Mouse (Mus musculus) kidney, postnatal 0 days (tissue): ENCODE results near the gene Gm21292. TPM values are rescaled to one million over a fixed set of nuclear protein-coding genes. Genes with fewer than 3 reads are reported as not detected.
"Not testable (repeated sequence)": the region's sequence is repeated elsewhere in the genome, so short reads cannot be mapped to it uniquely, and the experiment has no call there.

ENCODE experiments used
- ATAC-seq: fragments of 200-750 bp; cut with Nextera tagmentation; replicated peaks from 2 replicates; pipeline ENCODE4 v1.8.0; 2017; ENCODE audit warnings: low read depth, moderate number of reproducible peaks, moderate TSS enrichment, moderate library complexity; ENCODE audit not compliant: low FRiP score
- DNase-seq: peaks from one replicate; pipeline ENCODE4 v3.0.0-alpha.2; 2016; ENCODE audit warnings: low spot score
- H3K27ac ChIP-seq: fragments of 300-500 bp; sonication (generic); 2 replicates; pipeline ENCODE4 v1.5.1; 2014; ENCODE audit warnings: mild to moderate bottlenecking
- H3K27me3 ChIP-seq: fragments of 300-500 bp; sonication (generic); 2 replicates; pipeline ENCODE4 v1.6.1; 2014; ENCODE audit warnings: low read length, mixed read lengths; ENCODE audit not compliant: insufficient read depth
- H3K36me3 ChIP-seq: fragments of 300-500 bp; sonication (generic); 2 replicates; pipeline ENCODE4 v1.6.1; 2014; ENCODE audit warnings: low read length, mixed read lengths; ENCODE audit not compliant: insufficient read depth
- H3K4me1 ChIP-seq: fragments of 300-500 bp; sonication (generic); replicated peaks from 2 replicates; pipeline ENCODE4 v1.6.1; 2014; ENCODE audit warnings: antibody characterized with exemption, low read length, mixed read lengths; ENCODE audit not compliant: insufficient read depth
- H3K4me2 ChIP-seq: fragments of 300-500 bp; sonication (generic); 2 replicates; pipeline ENCODE4 v1.6.1; 2014; ENCODE audit warnings: mild to moderate bottlenecking, low read length, moderate library complexity, mixed read lengths
- H3K4me3 ChIP-seq: fragments of 300-500 bp; sonication (generic); replicated peaks from 2 replicates; pipeline ENCODE4 v1.5.1; 2014; ENCODE audit warnings: low read depth, low read length
- H3K9ac ChIP-seq: fragments of 300-500 bp; sonication (generic); 2 replicates; pipeline ENCODE4 v1.6.1; 2014; ENCODE audit warnings: low read depth, low read length
- H3K9me3 ChIP-seq: fragments of 300-500 bp; sonication (generic); replicated peaks from 2 replicates; pipeline ENCODE4 v1.6.1; 2016; ENCODE audit warnings: low read length, inconsistent platforms, mixed read lengths
- WGBS: fragments of 180-500 bp; shearing (Covaris S2); extraction: QIAGEN DNeasy Blood & Tissue Kit; methylation state at CpG from one replicate; pipeline ENCODE4 v1.1.7; 2014; 5-methylcytosine and 5-hydroxymethylcytosine counted together
- polyA plus RNA-seq: library from polyadenylated mRNA; unstranded; fragments of >200 nt; fragmentation: Nextera tagmentation; extraction: Ambion mirVana; gene quantifications from 2 replicates; pipeline ENCODE4 v1.2.1, GENCODE M21; 2015

Gene Gm21292
- polyA plus RNA-seq, result not detected in 2 replicates

DNA sequence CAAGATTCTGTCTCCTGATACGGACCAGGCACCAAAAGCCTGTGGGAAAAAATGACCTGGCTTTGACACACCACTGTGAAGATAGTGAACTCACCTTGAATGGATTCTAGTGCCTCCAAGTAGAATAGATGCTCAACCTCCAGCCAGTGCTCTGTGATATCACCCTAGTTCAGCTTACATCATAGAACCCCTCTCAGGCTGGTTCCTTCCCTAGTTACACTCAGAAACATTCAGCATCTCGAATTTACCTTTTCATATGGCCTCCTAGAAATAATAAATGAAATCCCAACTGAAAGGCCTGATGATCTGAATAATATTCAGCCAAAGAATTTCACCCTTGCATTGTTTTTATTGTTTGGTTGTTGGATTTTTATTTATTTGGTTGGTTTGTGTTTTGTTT lies at the start of gene Gm21292:
Gm21292 (minus strand) TSS at position 101 of the 400 bp plus-strand sequence.
- DNase-seq, H3K9me3 ChIP-seq, H3K27ac ChIP-seq, H3K4me2 ChIP-seq, H3K9ac ChIP-seq, H3K4me3 ChIP-seq, H3K36me3 ChIP-seq, H3K4me1 ChIP-seq, H3K27me3 ChIP-seq, ATAC-seq: not testable (repeated sequence)
- WGBS, result no CpG with 5 or more reads among the region's 2 CpGs

Other genes starting within 250 kb of the Gm21292 start
- gene Gm21721, start 68.3 kb upstream of the Gm21292 start, polyA plus RNA-seq, result not detected in 2 replicates
- not detected in 2 replicates for gene Gm21812, start 213.3 kb upstream of the Gm21292 start, polyA plus RNA-seq